Mouse (Mus musculus) spleen, postnatal 14 days (tissue): Measurements from ENCODE around the gene Vdac1.
A peak's percentile ranks its signal among the peaks of the same experiment; 100 is the strongest.

Experiments used
- DNase-seq, 2 experiments: peaks; one replicate each; pipeline ENCODE4 v3.0.0; 2021 to 2022; ENCODE audit warnings: low spot score in 2 of 2

Gene Vdac1

GRCm38 (mm10) chr11:52421053-52421778 lies 60.6 kb downstream of the Vdac1 start:
- DNase-seq: peak in 1 of 2 experiments; percentile 37

GRCm38 (mm10) chr11:52429440-52429839 lies 68.8 kb downstream of the Vdac1 start:
- DNase-seq: no peak

DNA sequence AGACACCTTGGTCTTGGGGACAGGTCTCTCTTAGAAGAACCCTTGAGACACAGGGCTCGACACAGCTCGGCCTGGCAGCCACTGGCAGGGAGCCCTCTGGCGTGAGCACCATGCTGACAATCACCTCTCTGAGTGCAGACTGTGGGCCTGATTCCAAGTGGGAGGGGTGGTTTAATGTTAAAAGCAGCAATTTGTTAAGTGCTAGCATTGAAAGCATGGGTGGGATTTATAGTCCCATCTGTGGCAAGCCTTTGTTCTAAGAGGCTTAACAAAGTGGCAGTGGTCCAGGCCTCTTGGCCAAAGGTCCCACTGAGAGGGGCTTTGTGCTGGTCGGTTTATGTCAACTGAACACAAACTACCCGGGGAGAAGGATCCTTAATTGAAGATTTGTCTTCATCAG lies 70.9 kb downstream of the Vdac1 start:
- DNase-seq: no peak

- no peak for DNase-seq
Observed at GRCm38 (mm10) chr11:52432148-52432547, 71.5 kb downstream of the Vdac1 start.

- no peak for DNase-seq
Observed at GRCm38 (mm10) chr11:52433076-52433796, 72.6 kb downstream of the Vdac1 start.

GRCm38 (mm10) chr11:52433797-52434195 lies 73.1 kb downstream of the Vdac1 start:
- DNase-seq: no peak

DNA sequence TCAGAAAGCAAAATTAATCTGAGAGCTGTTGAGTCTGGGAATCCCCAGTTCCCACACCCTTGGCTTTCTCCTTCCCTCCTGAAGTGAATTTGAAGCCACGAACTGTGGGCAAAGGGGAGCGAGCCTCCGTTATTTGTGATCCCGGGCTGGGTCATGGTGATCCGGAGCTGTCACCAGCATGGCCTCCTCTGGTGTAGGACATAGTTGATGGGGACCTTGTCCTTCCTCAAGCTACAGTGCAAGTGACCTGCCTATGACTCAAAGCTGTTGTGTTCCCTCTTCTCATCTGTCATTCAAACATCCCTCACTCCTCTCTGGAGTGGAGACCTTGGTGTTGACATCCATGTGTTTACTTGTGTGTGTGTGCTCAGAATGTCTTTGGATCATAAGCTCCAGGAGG lies 74.8 kb downstream of the Vdac1 start:
- no peak for DNase-seq

DNA sequence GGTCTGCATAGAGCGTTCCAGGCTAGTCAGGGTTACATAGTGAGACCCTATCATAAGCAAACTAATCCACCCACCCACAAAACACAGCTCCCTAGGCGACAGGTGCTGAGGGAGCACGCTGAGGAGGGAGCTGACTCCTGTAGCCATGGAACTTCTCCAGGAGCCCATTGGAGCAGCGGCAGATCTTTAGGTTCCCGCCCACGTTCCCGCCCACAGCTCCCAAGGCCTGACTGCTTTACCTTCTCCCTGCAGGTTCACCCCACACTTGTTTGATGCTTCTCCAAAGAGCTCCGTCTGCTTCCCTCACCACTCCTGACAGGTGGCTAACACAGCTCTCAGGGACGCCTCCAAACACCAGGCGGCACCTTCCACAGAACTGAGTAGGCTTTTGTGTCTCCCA lies 76.5 kb downstream of the Vdac1 start:
- no peak for DNase-seq
